Mouse (Mus musculus): Measurements from ENCODE around the gene Agrn. TPM values are rescaled to one million over a fixed set of nuclear protein-coding genes. Genes with fewer than 3 reads are reported as not detected.

Agrn gene
- 94.4 and 118 TPM in 2 replicates for polyA plus RNA-seq (2015; fragmentation: Nextera tagmentation; extraction: Ambion mirVana)

DNA sequence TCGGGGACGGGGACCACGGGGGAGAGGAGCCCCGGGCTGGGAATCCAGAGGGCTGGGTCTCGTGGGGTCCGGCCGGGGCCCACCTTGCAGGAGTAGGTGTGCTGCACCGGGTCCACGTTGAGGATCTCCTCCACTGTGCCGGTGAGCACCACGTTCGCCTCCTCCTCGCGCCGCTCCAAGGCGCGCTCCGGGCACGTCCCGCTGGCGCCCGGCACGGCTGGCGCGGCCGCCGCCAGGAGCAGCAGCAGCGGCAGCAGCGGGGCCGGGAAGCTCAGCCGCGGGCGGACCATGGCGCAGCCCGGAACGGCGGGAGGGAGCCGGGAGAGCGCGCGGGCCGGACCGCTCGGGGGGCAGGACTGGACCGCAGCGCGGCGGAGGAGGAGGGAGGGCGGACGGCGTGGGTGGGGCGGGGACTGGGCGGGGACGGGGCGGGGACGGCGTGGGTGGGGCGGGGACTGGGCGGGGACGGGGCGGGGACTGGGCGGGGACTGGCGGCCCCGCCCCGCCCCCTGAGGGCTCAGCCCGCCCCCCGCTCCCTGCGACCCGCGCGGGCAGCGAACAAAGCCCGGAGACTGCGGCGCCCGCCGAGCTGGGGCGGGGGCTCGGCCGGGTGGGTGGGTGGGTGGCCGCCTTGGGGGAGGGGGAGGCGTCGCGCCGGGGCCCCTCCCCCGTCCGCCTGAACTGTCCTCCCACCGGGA is at the start of gene Agrn:
Gene Agrn, minus strand, starts transcription at position 358 of the 698 bp plus-strand sequence.
- H3K27me3 ChIP-seq (replicated peaks; ENCODE audit: control insufficient read depth, insufficient read depth, low read length) = 0 out of 2 replicates have a peak, but pooled peaks cover under 1% of the 10 kb centered on the region
- peak within 1 kb of the TSS; percentile 68 for H3K4me2 ChIP-seq (ENCODE audit: low read length)
- WGBS = 1% methylated on average over 20 of the region's 88 CpGs
- peak within 1 kb of the TSS; percentile 87 for H3K27ac ChIP-seq (ENCODE audit: low read depth, low read length)
- peak; percentile 81 for ATAC-seq
- H3K4me1 ChIP-seq (ENCODE audit: control insufficient read depth, insufficient read depth, low read depth, low read length) = peaks cover 31% of the 10 kb centered on the region
- H3K9ac ChIP-seq (ENCODE audit: low read depth, low read length) = peak within 1 kb of the TSS; percentile 95
- H3K9me3 ChIP-seq (ENCODE audit: control insufficient read depth, low read length) = no peaks in the 10 kb centered on the region
- peak within 1 kb of the TSS; percentile 82 for H3K4me3 ChIP-seq (ENCODE audit: low read length)
- no peaks in the 10 kb centered on the region for H3K36me3 ChIP-seq (ENCODE audit: control insufficient read depth, insufficient read depth, low read length)

- H3K9me3 ChIP-seq (ENCODE audit: control insufficient read depth, low read length) = no peaks in the 10 kb centered on the region
- peaks cover 13% of the 10 kb centered on the region for H3K4me1 ChIP-seq (ENCODE audit: control insufficient read depth, insufficient read depth, low read depth, low read length)
- WGBS = 22% methylated on average over 55 of the region's 60 CpGs
- H3K27ac ChIP-seq (ENCODE audit: low read depth, low read length) = peak overlapping the region; percentile 92; the same call in 1 of the 2 replicates
- peak overlapping the region; percentile 97 for H3K4me2 ChIP-seq (ENCODE audit: low read length)
- ATAC-seq = no peak
- H3K4me3 ChIP-seq (ENCODE audit: low read length) = peak overlapping the region; percentile 95
- no peaks in the 10 kb centered on the region for H3K27me3 ChIP-seq (replicated peaks; ENCODE audit: control insufficient read depth, insufficient read depth, low read length)
- peak overlapping the region; percentile 85; the same call in 1 of the 2 replicates for H3K9ac ChIP-seq (ENCODE audit: low read depth, low read length)
- peaks cover 40% of the 10 kb centered on the region for H3K36me3 ChIP-seq (ENCODE audit: control insufficient read depth, insufficient read depth, low read length)
Measured at GRCm38 (mm10) chr4:156236651-156237447, 39.6 kb upstream of the Agrn start.

DNA sequence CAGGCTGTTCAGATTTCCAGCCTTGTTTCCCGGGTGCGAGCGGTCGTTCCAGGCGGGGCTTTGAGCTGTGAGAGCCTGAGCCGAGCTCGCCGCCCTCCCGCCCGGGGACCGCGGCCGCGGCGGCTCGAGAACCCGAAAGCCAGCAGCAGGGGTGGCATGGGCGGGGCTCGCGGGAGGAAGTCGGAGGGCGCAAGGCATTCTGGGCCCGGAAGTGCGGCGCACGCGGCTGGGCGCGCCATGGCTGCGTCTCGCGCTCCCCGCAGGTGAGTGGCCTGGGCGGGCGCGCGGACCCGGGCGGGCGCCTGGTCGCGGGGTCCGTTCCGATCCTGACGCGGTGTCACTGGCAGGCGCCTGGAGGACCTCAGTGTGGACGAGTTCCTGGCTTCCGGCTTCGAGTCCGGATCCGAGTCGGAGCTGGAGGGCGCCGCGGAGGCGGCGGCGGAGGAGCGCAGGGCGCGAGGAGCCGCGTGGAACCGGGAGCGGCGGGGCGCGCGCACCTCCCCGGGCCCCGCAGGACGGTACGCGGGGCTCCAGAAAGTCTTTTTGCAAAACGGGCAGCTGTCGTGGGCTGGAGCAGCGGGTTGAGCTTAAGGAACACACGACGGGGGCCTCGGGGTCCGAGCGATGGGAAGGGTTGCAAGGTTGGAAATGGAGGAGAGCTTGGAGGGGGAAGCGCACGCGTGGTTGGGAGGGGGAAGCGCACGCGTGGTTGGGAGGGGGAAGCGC is 38.7 kb upstream of the Agrn start, which contains the start of gene Noc2l:
Gene Noc2l, plus strand, starts transcription at position 203 of the 726 bp plus-strand sequence.
- peak within 1 kb of the TSS; percentile 85 for H3K9ac ChIP-seq (ENCODE audit: low read depth, low read length)
- no peaks in the 10 kb centered on the region for H3K9me3 ChIP-seq (ENCODE audit: control insufficient read depth, low read length)
- peak within 1 kb of the TSS; percentile 92 for H3K27ac ChIP-seq (ENCODE audit: low read depth, low read length)
- WGBS = under 1% methylated on average over 65 of the region's 90 CpGs
- peak within 1 kb of the TSS; percentile 97 for H3K4me2 ChIP-seq (ENCODE audit: low read length)
- peaks cover 40% of the 10 kb centered on the region for H3K36me3 ChIP-seq (ENCODE audit: control insufficient read depth, insufficient read depth, low read length)
- peak; percentile 89 for ATAC-seq
- H3K4me1 ChIP-seq (ENCODE audit: control insufficient read depth, insufficient read depth, low read depth, low read length) = peaks cover 13% of the 10 kb centered on the region
- no peaks in the 10 kb centered on the region for H3K27me3 ChIP-seq (replicated peaks; ENCODE audit: control insufficient read depth, insufficient read depth, low read length)
- peak within 1 kb of the TSS; percentile 95 for H3K4me3 ChIP-seq (ENCODE audit: low read length)

- H3K27me3 ChIP-seq (replicated peaks; ENCODE audit: control insufficient read depth, insufficient read depth, low read length) = no peaks in the 10 kb centered on the region
- WGBS = under 1% methylated on average over 15 of the region's 15 CpGs
- peak overlapping the region; percentile 85 for H3K9ac ChIP-seq (ENCODE audit: low read depth, low read length)
- H3K4me2 ChIP-seq (ENCODE audit: low read length) = peak overlapping the region; percentile 97
- H3K4me3 ChIP-seq (ENCODE audit: low read length) = peak overlapping the region; percentile 95
- H3K27ac ChIP-seq (ENCODE audit: low read depth, low read length) = peak overlapping the region; percentile 92
- H3K36me3 ChIP-seq (ENCODE audit: control insufficient read depth, insufficient read depth, low read length) = peaks cover 40% of the 10 kb centered on the region
- no peaks in the 10 kb centered on the region for H3K9me3 ChIP-seq (ENCODE audit: control insufficient read depth, low read length)
- ATAC-seq = peak; percentile 46
- H3K4me1 ChIP-seq (ENCODE audit: control insufficient read depth, insufficient read depth, low read depth, low read length) = peaks cover 13% of the 10 kb centered on the region
Measured at GRCm38 (mm10) chr4:156235360-156235770, 38.1 kb upstream of the Agrn start.

DNA sequence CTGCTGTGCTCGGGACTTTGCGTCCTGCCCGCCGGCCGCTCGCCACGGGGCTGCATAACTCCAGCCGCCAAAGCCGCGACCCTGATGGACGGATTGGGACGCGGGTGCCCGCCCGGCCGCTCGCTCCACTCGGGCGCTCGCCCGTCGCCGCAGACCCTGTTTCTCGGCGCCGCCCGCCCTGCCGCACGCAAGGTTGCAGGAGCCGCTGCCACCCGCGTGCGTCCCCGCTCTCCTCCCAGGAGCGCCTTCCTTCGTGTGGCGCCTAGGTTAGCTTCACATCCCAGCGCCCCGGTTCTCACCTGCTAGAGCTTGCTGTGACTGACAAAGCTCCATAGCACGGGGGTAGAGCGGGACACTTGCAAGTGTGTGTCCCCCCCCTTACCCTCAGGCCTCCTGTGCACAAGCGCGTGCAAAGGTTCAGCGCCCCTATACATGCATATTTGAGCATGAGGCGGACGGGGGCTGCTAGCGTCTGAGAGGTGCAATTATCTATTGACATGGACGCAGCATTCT is 37.5 kb upstream of the Agrn start, which contains the start of gene Plekhn1:
Gene Plekhn1, minus strand, starts transcription at position 157 of the 513 bp plus-strand sequence.
- H3K27ac ChIP-seq (ENCODE audit: low read depth, low read length) = peak within 1 kb of the TSS; percentile 92
- peak within 1 kb of the TSS; percentile 95 for H3K4me3 ChIP-seq (ENCODE audit: low read length)
- H3K4me1 ChIP-seq (ENCODE audit: control insufficient read depth, insufficient read depth, low read depth, low read length) = peaks cover 13% of the 10 kb centered on the region
- H3K9ac ChIP-seq (ENCODE audit: low read depth, low read length) = peak within 1 kb of the TSS; percentile 85
- H3K36me3 ChIP-seq (ENCODE audit: control insufficient read depth, insufficient read depth, low read length) = peaks cover 40% of the 10 kb centered on the region
- peak within 1 kb of the TSS; percentile 97 for H3K4me2 ChIP-seq (ENCODE audit: low read length)
- H3K27me3 ChIP-seq (replicated peaks; ENCODE audit: control insufficient read depth, insufficient read depth, low read length) = no peaks in the 10 kb centered on the region
- peak; percentile 64 for ATAC-seq
- WGBS = 0% methylated on average over 31 of the region's 48 CpGs
- H3K9me3 ChIP-seq (ENCODE audit: control insufficient read depth, low read length) = no peaks in the 10 kb centered on the region

DNA sequence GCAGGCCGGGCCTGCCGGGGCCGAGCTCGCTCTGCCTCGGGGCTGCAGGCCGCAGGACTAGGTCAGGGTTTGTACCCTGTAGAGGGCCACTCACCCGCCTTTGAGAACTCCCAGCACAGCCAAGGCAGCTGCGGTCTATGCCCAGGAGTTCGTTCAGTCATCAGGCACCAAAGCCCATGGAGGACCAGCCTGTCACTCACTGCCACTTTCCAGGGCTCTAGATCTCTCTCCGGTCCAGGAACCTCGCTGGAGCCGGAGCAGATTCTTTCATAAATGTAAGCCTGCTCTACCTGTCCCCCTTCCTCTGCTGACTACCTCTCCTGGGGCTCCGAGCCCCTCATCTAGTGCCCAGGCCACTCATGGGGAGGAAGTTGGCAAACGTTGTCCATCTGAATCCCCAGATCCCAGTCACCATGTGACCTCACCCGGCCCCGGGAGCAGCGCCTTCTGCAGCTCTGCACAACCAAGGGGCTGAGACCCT is 36.8 kb upstream of the Agrn start:
- Histone ChIP-seq H3K27me3 (replicated peaks; ENCODE audit: control insufficient read depth, insufficient read depth, low read length) (no peaks in the 10 kb centered on the region), H3K36me3 (ENCODE audit: control insufficient read depth, insufficient read depth, low read length) (peaks cover 39% of the 10 kb centered on the region), H3K4me2 (ENCODE audit: low read length) (peak overlapping the region; percentile 97), H3K9ac (ENCODE audit: low read depth, low read length) (peak overlapping the region; percentile 84), H3K27ac (ENCODE audit: low read depth, low read length) (peak overlapping the region; percentile 92), H3K4me1 (ENCODE audit: control insufficient read depth, insufficient read depth, low read depth, low read length) (peaks cover 13% of the 10 kb centered on the region), H3K4me3 (ENCODE audit: low read length) (peak overlapping the region; percentile 95), H3K9me3 (ENCODE audit: control insufficient read depth, low read length) (no peaks in the 10 kb centered on the region)
- 3% methylated on average over 17 of the region's 17 CpGs for WGBS
- ATAC-seq = 0 out of 2 replicates have a peak, but pooled peaks have one; percentile 38

DNA sequence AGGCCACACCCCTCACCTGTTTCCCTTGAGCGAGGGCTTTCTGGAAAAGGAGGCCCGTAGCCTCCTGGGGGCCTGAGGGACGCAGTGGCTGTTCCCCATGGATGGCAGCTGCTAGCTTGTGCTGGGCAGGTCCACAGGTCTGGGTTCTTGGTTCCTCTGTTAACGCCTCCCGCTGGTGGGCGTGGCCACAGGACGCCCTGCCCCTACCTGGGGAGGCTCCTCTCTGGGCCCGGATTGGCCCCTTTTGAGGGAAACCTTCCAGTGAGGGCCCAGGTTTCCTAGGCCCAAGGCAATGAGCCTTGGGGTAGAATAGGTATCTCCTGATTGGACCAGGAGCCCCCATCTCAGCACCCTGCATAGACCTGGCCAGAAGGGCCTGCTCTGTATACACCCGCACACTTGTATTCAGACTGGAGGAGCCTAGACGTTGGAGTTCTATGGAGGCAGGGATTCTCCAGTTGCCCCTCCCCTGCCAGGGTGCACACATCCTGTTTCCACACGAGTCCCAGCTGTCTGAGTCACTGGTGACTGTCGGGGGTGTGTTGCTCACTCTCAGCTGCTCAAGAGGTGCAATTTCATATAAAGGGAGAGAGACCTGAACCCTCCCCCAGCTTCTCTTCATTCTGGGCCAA is 31.2 kb upstream of the Agrn start:
- H3K27ac ChIP-seq (ENCODE audit: low read depth, low read length) = no peak overlapping the region
- peaks cover 34% of the 10 kb centered on the region for H3K36me3 ChIP-seq (ENCODE audit: control insufficient read depth, insufficient read depth, low read length)
- H3K9me3 ChIP-seq (ENCODE audit: control insufficient read depth, low read length) = no peaks in the 10 kb centered on the region
- peaks cover 5% of the 10 kb centered on the region for H3K4me1 ChIP-seq (ENCODE audit: control insufficient read depth, insufficient read depth, low read depth, low read length)
- no peaks in the 10 kb centered on the region for H3K27me3 ChIP-seq (replicated peaks; ENCODE audit: control insufficient read depth, insufficient read depth, low read length)
- H3K9ac ChIP-seq (ENCODE audit: low read depth, low read length) = 0 out of 2 replicates have a peak overlapping the region, but pooled peaks have one; percentile 23
- H3K4me3 ChIP-seq (ENCODE audit: low read length) = no peak overlapping the region
- ATAC-seq = peak; percentile 15; the same call in 1 of the 2 replicates
- 30% methylated on average over 12 of the region's 12 CpGs for WGBS
- no peak overlapping the region for H3K4me2 ChIP-seq (ENCODE audit: low read length)

Measured in hindbrain, embryonic 16.5 days (tissue).